Mouse (Mus musculus) adrenal gland, postnatal 25 days (tissue): ENCODE measurements at regions not wholly inside any gene's neighbourhood (a gene's known extent, or its start where the extent isn't known, plus 50 kb on each side); places are given as distances from the start of the nearest gene placed in this dataset.

Experiments used
- DNase-seq: peaks from one replicate; pipeline ENCODE4 v3.0.0; 2021; ENCODE audit warnings: mixed read lengths

DNA sequence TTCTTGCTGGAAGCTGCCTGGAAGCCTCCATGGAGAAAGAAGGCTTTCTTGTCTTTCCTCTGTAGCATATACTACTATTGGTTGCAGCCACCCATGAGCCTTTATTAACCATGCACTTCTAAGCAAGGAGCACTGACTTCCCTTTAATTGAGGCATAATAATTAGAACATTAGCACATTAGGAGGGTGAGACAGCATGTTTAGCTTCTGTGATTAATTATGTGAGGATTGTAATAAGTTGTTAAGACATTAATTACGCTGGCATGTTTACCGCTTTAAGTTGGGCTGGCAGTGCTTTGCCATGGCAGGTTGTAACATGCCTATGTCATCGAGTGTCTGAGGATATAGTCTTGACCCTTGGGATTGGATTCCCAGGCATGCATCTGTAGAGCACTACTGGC lies 391.7 kb downstream of the Brinp2 start:
- no peak for DNase-seq

GRCm38 (mm10) chr1:157969635-157970111 lies 386.5 kb downstream of the Brinp2 start:
- no peak for DNase-seq

- DNase-seq: no peak
Observed at GRCm38 (mm10) chr1:157973373-157974232, 382.5 kb downstream of the Brinp2 start.

- DNase-seq: no peak
Observed at GRCm38 (mm10) chr1:157974656-157975055, 381.5 kb downstream of the Brinp2 start.

DNA sequence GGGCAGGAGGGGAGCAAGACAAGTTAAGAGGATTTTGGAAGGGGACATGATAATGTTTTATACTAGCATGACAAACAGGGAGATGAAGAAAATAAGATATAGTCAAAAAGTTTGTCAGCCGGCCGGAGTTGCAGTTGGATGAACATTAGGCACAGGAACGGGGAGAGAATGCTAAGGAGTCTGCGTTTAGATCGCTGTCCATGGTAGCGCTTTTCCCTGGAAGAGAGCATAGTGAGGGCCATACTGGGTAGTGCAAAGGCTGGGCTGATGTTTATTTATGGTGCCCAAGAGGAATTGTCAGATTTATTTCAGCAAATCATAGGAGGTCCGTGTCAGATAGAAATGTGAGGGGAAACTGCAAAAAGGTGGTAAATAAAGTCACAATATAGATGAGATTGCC lies 337.0 kb downstream of the Brinp2 start:
- no peak for DNase-seq

GRCm38 (mm10) chr1:158039756-158040155 lies 316.4 kb downstream of the Brinp2 start:
- DNase-seq: no peak

- no peak for DNase-seq
Observed at GRCm38 (mm10) chr1:158040334-158040733, 315.8 kb downstream of the Brinp2 start.

GRCm38 (mm10) chr1:158052644-158053043 lies 303.5 kb downstream of the Brinp2 start:
- no peak for DNase-seq

- DNase-seq: no peak
Observed at GRCm38 (mm10) chr1:158054961-158055360, 301.2 kb downstream of the Brinp2 start.

DNA sequence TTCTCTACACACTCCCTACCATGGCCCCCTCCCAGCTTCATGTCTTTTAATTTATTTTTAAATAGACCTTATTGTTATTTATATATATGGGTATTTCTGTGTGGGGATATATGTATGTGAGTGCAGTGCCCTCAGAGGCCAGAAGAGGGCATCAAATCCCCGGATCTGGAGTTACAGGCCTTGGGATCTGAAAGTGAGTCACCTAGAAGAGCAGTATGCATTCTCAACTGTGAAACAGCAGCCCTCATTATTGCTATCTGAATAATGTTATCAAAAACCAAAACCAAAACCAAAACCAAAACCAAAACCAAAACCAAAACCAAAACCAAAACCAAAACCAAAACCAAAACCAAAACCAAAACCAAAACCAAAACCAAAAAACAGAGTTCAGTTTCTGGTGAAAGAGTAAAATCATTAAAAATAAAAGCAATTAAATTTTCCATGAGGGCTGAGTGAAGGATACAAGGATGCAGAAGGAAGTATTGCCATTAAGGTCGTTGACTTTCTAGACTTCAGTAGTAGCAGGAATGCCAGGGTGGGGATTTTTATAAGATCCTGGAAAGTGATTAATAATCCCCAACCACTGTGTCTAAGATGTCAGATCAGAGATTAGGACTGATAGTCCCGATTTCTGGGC lies 299.0 kb downstream of the Brinp2 start:
- DNase-seq: no peak

GRCm38 (mm10) chr1:158057789-158058188 lies 298.3 kb downstream of the Brinp2 start:
- no peak for DNase-seq

DNA sequence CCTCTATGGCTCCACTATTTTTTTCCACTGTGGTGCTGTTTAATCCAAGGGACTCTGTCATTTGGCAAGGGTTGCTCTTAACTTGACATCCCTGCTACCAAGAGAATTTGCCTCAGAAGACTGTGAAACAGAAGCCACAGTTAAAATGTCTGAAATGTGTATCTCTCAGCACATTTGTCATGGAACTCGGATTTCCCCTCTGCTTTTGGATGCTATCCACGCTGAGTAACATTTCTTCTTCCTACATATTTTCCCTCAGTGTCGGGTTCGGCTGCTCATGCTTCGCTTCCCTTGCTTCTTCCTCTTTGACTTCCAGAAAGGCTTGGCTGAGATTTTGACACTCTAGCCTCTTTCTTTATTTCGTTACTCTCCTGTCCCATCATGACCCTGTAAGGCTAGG lies 294.1 kb downstream of the Brinp2 start:
- DNase-seq: no peak

- no peak for DNase-seq
Observed at GRCm38 (mm10) chr1:158082181-158082580, 273.9 kb downstream of the Brinp2 start.

DNA sequence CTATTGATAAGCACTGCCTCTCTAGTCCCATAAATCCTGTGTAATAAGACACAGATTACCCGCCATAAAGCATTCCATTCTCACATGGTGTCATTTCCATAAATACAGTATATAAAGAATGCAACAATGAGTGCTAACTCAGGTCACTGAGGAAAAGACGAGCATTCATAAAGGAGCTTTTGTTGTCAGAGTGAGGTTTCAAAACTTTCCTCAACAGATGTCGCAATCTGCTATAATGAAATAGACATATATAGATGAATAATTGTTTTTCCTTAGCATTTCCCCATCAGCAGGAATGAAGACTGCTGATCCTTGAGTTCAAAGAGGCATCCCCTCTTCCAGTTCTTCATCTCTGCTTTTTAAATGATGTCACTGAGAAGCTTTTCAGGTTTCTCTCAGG lies 270.3 kb downstream of the Brinp2 start:
- DNase-seq: no peak

GRCm38 (mm10) chr1:158097500-158097899 lies 258.6 kb downstream of the Brinp2 start:
- DNase-seq: no peak

- DNase-seq: no peak
Observed at GRCm38 (mm10) chr1:158119708-158120107, 236.4 kb downstream of the Brinp2 start.

DNA sequence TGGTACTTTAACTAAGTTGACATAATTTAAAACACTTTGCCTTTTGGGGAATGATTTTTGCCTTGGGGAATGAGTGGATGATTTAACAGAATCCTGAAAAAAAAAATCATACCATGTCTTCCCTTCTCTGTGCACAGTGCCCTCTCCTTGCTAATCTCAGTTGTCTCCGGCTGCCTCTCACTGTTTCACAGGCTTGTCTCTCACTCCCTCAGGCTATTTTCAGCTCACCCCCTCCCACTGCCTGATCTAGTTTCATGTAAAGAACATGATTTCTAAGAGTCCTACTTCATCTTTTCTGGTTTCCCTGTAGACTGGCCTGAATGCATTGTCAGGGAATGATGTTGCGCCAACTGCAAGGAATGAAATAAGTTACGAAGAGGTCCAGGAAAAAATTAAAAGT lies 231.2 kb downstream of the Brinp2 start:
- no peak for DNase-seq

DNA sequence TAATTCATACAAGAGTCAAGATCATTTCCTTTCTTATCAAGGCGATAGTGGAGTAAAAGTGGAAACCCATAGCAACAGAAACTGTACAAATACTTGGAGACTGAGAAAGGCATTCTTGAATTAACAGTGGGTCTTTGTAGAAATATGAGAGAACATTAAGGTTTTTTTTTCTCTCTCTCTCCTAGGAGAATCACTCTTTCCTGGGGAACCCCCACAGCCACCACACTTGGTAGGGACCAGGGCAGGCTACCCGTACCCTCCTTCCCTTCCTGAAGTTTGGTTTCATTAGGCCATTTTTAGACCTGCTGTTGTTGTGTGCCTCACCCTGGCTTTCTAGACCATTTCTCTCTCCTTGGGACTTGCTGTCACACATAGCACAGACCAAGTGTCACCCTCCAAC lies 229.9 kb downstream of the Brinp2 start:
- DNase-seq: no peak

DNA sequence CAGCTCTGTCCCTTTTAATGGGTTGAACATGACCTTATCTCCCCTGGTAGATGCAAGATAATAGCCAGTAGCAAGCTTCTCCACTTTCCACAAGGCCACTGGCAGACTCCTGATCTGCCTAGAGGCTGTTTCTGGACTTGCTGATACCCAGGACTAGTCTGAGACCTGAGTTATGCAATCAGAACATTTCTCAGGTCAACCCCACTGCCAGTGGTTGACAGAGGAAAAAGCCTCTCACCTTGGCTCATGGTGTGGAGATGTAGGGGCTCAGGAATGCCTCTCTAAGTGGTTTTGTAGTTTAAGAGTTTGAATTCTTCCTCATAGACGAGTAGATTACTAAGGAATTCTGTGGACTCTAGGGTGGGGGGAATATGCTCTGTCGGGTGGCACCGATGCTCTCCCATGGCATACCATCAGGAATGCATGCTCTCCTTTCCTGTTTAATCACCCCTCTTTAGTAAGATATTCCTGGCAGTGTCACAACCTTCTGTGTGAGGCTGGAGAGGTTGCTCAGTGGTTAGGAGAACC lies 226.8 kb downstream of the Brinp2 start:
- no peak for DNase-seq

- DNase-seq: peak; percentile 4
Observed at GRCm38 (mm10) chr1:158147525-158147924, 208.6 kb downstream of the Brinp2 start.

- no peak for DNase-seq
Observed at GRCm38 (mm10) chr1:158148035-158148434, 208.1 kb downstream of the Brinp2 start.

- no peak for DNase-seq
Observed at GRCm38 (mm10) chr1:158161111-158161510, 195.0 kb downstream of the Brinp2 start.

GRCm38 (mm10) chr1:158161533-158161932 lies 194.6 kb downstream of the Brinp2 start:
- no peak for DNase-seq
